Comparison of ENCODE assay signal across 8 mouse cellular contexts in the genomic region with DNA sequence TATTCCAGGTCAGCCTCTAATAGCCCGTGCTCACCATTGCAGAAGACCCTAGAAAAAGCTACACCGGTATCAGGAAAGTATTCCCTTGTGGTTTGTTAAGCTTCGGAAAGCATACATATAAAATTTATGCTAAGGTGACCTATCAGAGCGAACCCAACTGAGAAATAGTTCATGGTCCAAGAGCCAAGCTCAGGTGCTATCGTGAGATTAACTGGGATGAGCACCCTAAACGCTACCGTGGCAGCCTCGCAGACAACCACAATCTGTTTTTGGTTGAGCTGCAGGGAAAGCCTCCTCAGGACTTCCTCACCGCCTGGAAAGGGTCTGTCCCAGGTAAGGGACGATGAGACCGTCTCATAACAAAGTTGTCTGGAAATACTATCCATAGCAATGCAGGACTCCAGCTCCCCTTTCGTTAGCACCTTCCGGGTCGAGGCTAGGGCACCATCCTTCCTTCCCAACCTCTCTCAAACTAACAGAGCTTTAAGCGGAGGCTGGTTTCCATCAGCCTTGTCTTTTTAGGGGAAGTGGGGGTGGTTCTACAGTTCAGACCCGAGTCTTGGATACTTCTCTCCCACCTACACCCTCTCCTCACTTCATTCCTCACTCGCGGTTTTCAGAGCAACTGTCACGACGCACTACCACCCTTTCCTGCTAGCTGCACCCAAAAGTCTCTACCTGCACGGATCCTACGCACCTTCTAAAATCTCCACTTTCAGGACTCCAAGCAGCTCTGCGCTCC. TPM values are rescaled to one million over a fixed set of nuclear protein-coding genes. Genes with fewer than 3 reads are reported as not detected.
A peak's percentile ranks its signal among the peaks of the same experiment; 100 is the strongest.
DNase-seq lines count a peak whose midpoint lies in the region; ATAC-seq and TF ChIP-seq lines count a peak whose summit lies in the region.

No protein-coding gene starts in this region.

- peak overlapping the region; percentile 84 for H3K4me3 ChIP-seq in kidney, postnatal 0 days (replicated peaks; ENCODE audit: low read depth, low read length)
- peak overlapping the region; percentile 83 for H3K4me3 ChIP-seq in MEL (ENCODE audit: control insufficient read depth in 1 of 2, insufficient read depth in 1 of 2, low read depth in 2 of 2, low read length in 2 of 2)
- H3K4me3 ChIP-seq in forebrain, embryonic 15.5 days, result peak overlapping the region; percentile 82
- peak overlapping the region; percentile 86 for H3K4me3 ChIP-seq in limb, embryonic 10.5 days
- peak overlapping the region; percentile 77 for H3K4me3 ChIP-seq in neural tube, embryonic 13.5 days

- ATAC-seq in kidney, postnatal 0 days (replicated peaks; ENCODE audit: low FRiP score, low read depth), result no peak
- no peak for ATAC-seq in forebrain, embryonic 15.5 days (replicated peaks)
- peak; percentile 12; the same call in 1 of the 2 replicates for ATAC-seq in neural tube, embryonic 13.5 days (ENCODE audit: low read depth)
- no peak for ATAC-seq in granulocyte monocyte progenitor cell, adult 5-6 weeks (replicated peaks; ENCODE audit: poor library complexity, severe bottlenecking)

- DNase-seq in kidney, postnatal 0 days (ENCODE audit: low spot score), result peak; percentile 31
- DNase-seq in kidney, postnatal 10 days, result no peak
- DNase-seq in MEL (ENCODE audit: low read depth, low spot score), result peak; percentile 73
- DNase-seq in limb, embryonic 10.5 days (ENCODE audit: low spot score), result no peak
- DNase-seq in natural killer cell, adult 2 months (ENCODE audit: low spot score in 2 of 2), result no peak

- no peak for TF ChIP-seq POLR2A in MEL (IDR thresholded peaks at IDR 0.05; ENCODE audit: control insufficient read depth in 1 of 2, insufficient read depth in 1 of 2, low read depth in 1 of 2, low read length in 2 of 2, poor library complexity in 1 of 2)

- peak overlapping the region; percentile 100 for H3K4me2 ChIP-seq in kidney, postnatal 0 days (ENCODE audit: low read length)
- H3K4me2 ChIP-seq in forebrain, embryonic 15.5 days (replicated peaks), result peak overlapping the region; percentile 78
- peak overlapping the region; percentile 87 for H3K4me2 ChIP-seq in neural tube, embryonic 13.5 days

- 11% methylated on average over 23 of the region's 23 CpGs for WGBS in kidney, postnatal 0 days
- WGBS in forebrain, embryonic 15.5 days, result 12% methylated on average over 23 of the region's 23 CpGs
- WGBS in limb, embryonic 10.5 days, result 12% methylated on average over 23 of the region's 23 CpGs
- 8% methylated on average over 23 of the region's 23 CpGs for WGBS in neural tube, embryonic 13.5 days

- H3K27me3 ChIP-seq in kidney, postnatal 0 days (ENCODE audit: insufficient read depth, low read length), result no peaks in the 10 kb centered on the region
- H3K27me3 ChIP-seq in MEL (ENCODE audit: control insufficient read depth in 1 of 2, insufficient read depth in 2 of 2, low read length in 2 of 2), result no peaks in the 10 kb centered on the region
- H3K27me3 ChIP-seq in forebrain, embryonic 15.5 days, result no peaks in the 10 kb centered on the region
- peaks cover 40% of the 10 kb centered on the region for H3K27me3 ChIP-seq in limb, embryonic 10.5 days (ENCODE audit: low read depth, poor library complexity, severe bottlenecking)
- no peaks in the 10 kb centered on the region for H3K27me3 ChIP-seq in neural tube, embryonic 13.5 days

- peaks cover 46% of the 10 kb centered on the region for H3K79me2 ChIP-seq in MEL (ENCODE audit: control insufficient read depth, insufficient read depth, low read length, poor library complexity)

- 0 out of 4 replicates have a peak, but pooled peaks of 1 of the 2 experiments have one; percentile 25 for TF ChIP-seq EP300 in MEL (IDR thresholded peaks at IDR 0.05; ENCODE audit: low read depth in 1 of 2, low read length in 2 of 2)

- TF ChIP-seq CTCF in kidney, postnatal 0 days (IDR thresholded peaks at IDR 0.05; ENCODE audit: low read depth), result no peak
- TF ChIP-seq CTCF in MEL (IDR thresholded peaks at IDR 0.05 in 2 of 3, conservative IDR thresholded peaks at IDR 0.05 in 1 of 3; ENCODE audit: control insufficient read depth in 1 of 3, insufficient read depth in 1 of 3, low read depth in 2 of 3, low read length in 3 of 3, poor library complexity in 1 of 3, severe bottlenecking in 1 of 3), result no peak

- no peaks in the 10 kb centered on the region for H3K36me3 ChIP-seq in kidney, postnatal 0 days (ENCODE audit: insufficient read depth, low read length)
- peaks cover 0 to 24% of the 10 kb centered on the region in 2 experiments; a peak in 2 of 4 replicates for H3K36me3 ChIP-seq in MEL (ENCODE audit: control insufficient read depth in 1 of 2, insufficient read depth in 2 of 2, low read length in 2 of 2)
- no peaks in the 10 kb centered on the region for H3K36me3 ChIP-seq in forebrain, embryonic 15.5 days
- H3K36me3 ChIP-seq in limb, embryonic 10.5 days, result no peaks in the 10 kb centered on the region
- H3K36me3 ChIP-seq in neural tube, embryonic 13.5 days, result no peaks in the 10 kb centered on the region

- peaks cover 20% of the 10 kb centered on the region; the same call in 1 of the 2 replicates for H3K4me1 ChIP-seq in kidney, postnatal 0 days (replicated peaks; ENCODE audit: insufficient read depth, low read length)
- H3K4me1 ChIP-seq in MEL (ENCODE audit: control insufficient read depth in 1 of 2, insufficient read depth in 2 of 2, low read length in 2 of 2), result peaks cover 6 to 15% of the 10 kb centered on the region in 2 experiments
- H3K4me1 ChIP-seq in forebrain, embryonic 15.5 days, result peaks cover 55% of the 10 kb centered on the region
- H3K4me1 ChIP-seq in limb, embryonic 10.5 days, result peaks cover 48% of the 10 kb centered on the region
- peaks cover 65% of the 10 kb centered on the region for H3K4me1 ChIP-seq in neural tube, embryonic 13.5 days (replicated peaks)

- no peak for TF ChIP-seq RAD21 in MEL (IDR thresholded peaks at IDR 0.05; ENCODE audit: low read depth, low read length)

- peak overlapping the region; percentile 94 for H3K9ac ChIP-seq in kidney, postnatal 0 days (ENCODE audit: low read depth, low read length)
- H3K9ac ChIP-seq in MEL (ENCODE audit: control insufficient read depth, low read depth, low read length, poor library complexity, severe bottlenecking), result peak overlapping the region; percentile 99
- peak overlapping the region; percentile 88 for H3K9ac ChIP-seq in forebrain, embryonic 15.5 days (replicated peaks)
- H3K9ac ChIP-seq in neural tube, embryonic 13.5 days, result peak overlapping the region; percentile 88

- no peak overlapping the region for H3K27ac ChIP-seq in kidney, postnatal 0 days
- peak overlapping the region; percentile 69 for H3K27ac ChIP-seq in MEL (ENCODE audit: control insufficient read depth, low read depth, low read length)
- peak overlapping the region; percentile 91 for H3K27ac ChIP-seq in forebrain, embryonic 15.5 days (replicated peaks)
- peak overlapping the region; percentile 92 for H3K27ac ChIP-seq in limb, embryonic 10.5 days
- H3K27ac ChIP-seq in neural tube, embryonic 13.5 days (replicated peaks), result peak overlapping the region; percentile 92

- H3K9me3 ChIP-seq in kidney, postnatal 0 days (replicated peaks; ENCODE audit: low read length), result no peaks in the 10 kb centered on the region
- H3K9me3 ChIP-seq in MEL (replicated peaks; ENCODE audit: insufficient read depth, low read length), result no peaks in the 10 kb centered on the region
- H3K9me3 ChIP-seq in forebrain, embryonic 15.5 days, result no peaks in the 10 kb centered on the region
- H3K9me3 ChIP-seq in limb, embryonic 10.5 days (replicated peaks), result no peaks in the 10 kb centered on the region
- no peaks in the 10 kb centered on the region for H3K9me3 ChIP-seq in neural tube, embryonic 13.5 days

TF ChIP-seq in MEL, 35 proteins besides CTCF, POLR2A, EP300 and RAD21:
- peak; percentile 24; the same call in 1 of the 2 replicates for TF ChIP-seq TCF12 (IDR thresholded peaks at IDR 0.05; ENCODE audit: low read depth, low read length)
- TF ChIP-seq ELF1 (IDR thresholded peaks at IDR 0.05; ENCODE audit: low read depth, low read length), result peak; percentile 31; the same call in 1 of the 2 replicates
- 0 out of 2 replicates have a peak, but pooled peaks have one; percentile 27 for TF ChIP-seq MAZ (IDR thresholded peaks at IDR 0.05; ENCODE audit: low read depth, low read length)
- no peak for TF ChIP-seq NRF1 (IDR thresholded peaks at IDR 0.05; ENCODE audit: insufficient read depth, low read depth, low read length, poor library complexity, severe bottlenecking)
- TF ChIP-seq MXI1 (IDR thresholded peaks at IDR 0.05; ENCODE audit: low read depth, low read length), result peak; percentile 52; the same call in 1 of the 2 replicates
- no peak for TF ChIP-seq TBP (IDR thresholded peaks at IDR 0.05; ENCODE audit: low read depth, low read length)
- peak; percentile 41; the same call in 1 of the 2 replicates for TF ChIP-seq TAL1 (IDR thresholded peaks at IDR 0.05; ENCODE audit: low read length)

RNA-seq across cellular contexts. Expression of gene Nin, which starts 3.0 kb away (rescaled TPM):
- 7.6 and 7.9 TPM in 2 replicates for polyA plus RNA-seq in kidney, postnatal 0 days (2015; fragmentation: Nextera tagmentation; extraction: Ambion mirVana)
- 45.2 and 48.4 TPM in 2 replicates for total RNA-seq in MEL (2012; rRNA removed)
- 10 to 100 TPM in 1 of 2 experiments, not detected in 1; 49.1 TPM for polyA plus RNA-seq in MEL (2012; ENCODE audit: insufficient read depth in 1 of 2, insufficient read length in 2 of 2, low read depth in 1 of 2, low replicate concordance in 2 of 2, missing spikeins in 1 of 2)
- 33.5 and 34.9 TPM in 2 replicates for polyA plus RNA-seq in forebrain, embryonic 15.5 days (2015; fragmentation: Nextera tagmentation; extraction: Ambion mirVana)
- 9.2 and 9.5 TPM in 2 replicates for polyA plus RNA-seq in limb, embryonic 10.5 days (2016; fragmentation: Nextera tagmentation; extraction: Ambion mirVana)
- polyA plus RNA-seq in neural tube, embryonic 13.5 days (2015; fragmentation: Nextera tagmentation; extraction: Ambion mirVana), result 11.5 and 12.1 TPM in 2 replicates
- 136 and 157 TPM in 2 replicates for total RNA-seq in granulocyte monocyte progenitor cell, adult 5-6 weeks (2014; fragmentation: Nextera tagmentation)
- 193 and 259 TPM in 2 replicates for total RNA-seq in granulocyte monocyte progenitor cell, adult 5-6 weeks (2017)

RNA-seq across cellular contexts. Expression of gene Abhd12b, which starts 43.4 kb away (rescaled TPM):
- polyA plus RNA-seq in kidney, postnatal 0 days (2015; fragmentation: Nextera tagmentation; extraction: Ambion mirVana), result not detected in 2 replicates
- 0.10 TPM in 1 of 2 replicates, not detected in the other for total RNA-seq in MEL (2012; rRNA removed)
- polyA plus RNA-seq in MEL (2012; ENCODE audit: insufficient read depth in 1 of 2, insufficient read length in 2 of 2, low read depth in 1 of 2, low replicate concordance in 2 of 2, missing spikeins in 1 of 2), result not detected
- polyA plus RNA-seq in forebrain, embryonic 15.5 days (2015; fragmentation: Nextera tagmentation; extraction: Ambion mirVana), result not detected in 2 replicates
- 0.18 TPM in 1 of 2 replicates, not detected in the other for polyA plus RNA-seq in limb, embryonic 10.5 days (2016; fragmentation: Nextera tagmentation; extraction: Ambion mirVana)
- polyA plus RNA-seq in neural tube, embryonic 13.5 days (2015; fragmentation: Nextera tagmentation; extraction: Ambion mirVana), result 0.13 TPM in 1 of 2 replicates, not detected in the other
- total RNA-seq in granulocyte monocyte progenitor cell, adult 5-6 weeks (2014; fragmentation: Nextera tagmentation), result not detected in 2 replicates
- not detected in 2 replicates for total RNA-seq in granulocyte monocyte progenitor cell, adult 5-6 weeks (2017)

Comparison
In these comparisons a context has a peak if more than half of its experiments do, and no peak if none do; other contexts are left out.
1. DNase-seq: peak in kidney, postnatal 0 days (single experiment) and MEL (single experiment); none in kidney, postnatal 10 days (single experiment), limb, embryonic 10.5 days (single experiment) and natural killer cell, adult 2 months (0 of 2).
2. Peak in every context shown above with its lines, with median percentiles within 50 percentile points of each other: H3K4me2 ChIP-seq, H3K4me3 ChIP-seq and H3K9ac ChIP-seq.